Mouse (Mus musculus): Measurements from ENCODE around the gene Ccnjl. TPM values are rescaled to one million over a fixed set of nuclear protein-coding genes. Genes with fewer than 3 reads are reported as not detected.

Ccnjl gene
- polyA plus RNA-seq, 1 experiment from 2014 or later = 9.5 TPM

GRCm38 (mm10) chr11:43604891-43605290, 76.3 kb downstream of the Ccnjl start:
- Histone ChIP-seq H3K27me3 (replicated peaks; ENCODE audit: control insufficient read depth, insufficient read depth, low read length) (no peaks in the 10 kb centered on the region), H3K4me2 (ENCODE audit: low read length) (no peak overlapping the region), H3K9ac (replicated peaks; ENCODE audit: low read depth, low read length) (no peak overlapping the region), H3K4me1 (replicated peaks; ENCODE audit: control insufficient read depth, insufficient read depth, low read length) (no peaks in the 10 kb centered on the region), H3K9me3 (ENCODE audit: control insufficient read depth, low read length) (no peaks in the 10 kb centered on the region), H3K4me3 (replicated peaks; ENCODE audit: low read length) (no peak overlapping the region), H3K36me3 (ENCODE audit: control insufficient read depth, insufficient read depth) (no peaks in the 10 kb centered on the region), H3K27ac (ENCODE audit: low read length) (no peak overlapping the region)
- WGBS = 88% methylated on average over 6 of the region's 6 CpGs
- ATAC-seq = no peak

- Histone ChIP-seq H3K9ac (replicated peaks; ENCODE audit: low read depth, low read length) (no peak overlapping the region), H3K4me2 (ENCODE audit: low read length) (no peak overlapping the region), H3K4me3 (replicated peaks; ENCODE audit: low read length) (no peak overlapping the region), H3K27ac (ENCODE audit: low read length) (no peak overlapping the region), H3K4me1 (replicated peaks; ENCODE audit: control insufficient read depth, insufficient read depth, low read length) (no peaks in the 10 kb centered on the region), H3K9me3 (ENCODE audit: control insufficient read depth, low read length) (no peaks in the 10 kb centered on the region), H3K36me3 (ENCODE audit: control insufficient read depth, insufficient read depth) (no peaks in the 10 kb centered on the region), H3K27me3 (replicated peaks; ENCODE audit: control insufficient read depth, insufficient read depth, low read length) (no peaks in the 10 kb centered on the region)
- ATAC-seq = no peak
- 82% methylated on average over 6 of the region's 6 CpGs for WGBS
These were observed 77.3 kb downstream of the Ccnjl start for GRCm38 (mm10) chr11:43605859-43606258.

DNA sequence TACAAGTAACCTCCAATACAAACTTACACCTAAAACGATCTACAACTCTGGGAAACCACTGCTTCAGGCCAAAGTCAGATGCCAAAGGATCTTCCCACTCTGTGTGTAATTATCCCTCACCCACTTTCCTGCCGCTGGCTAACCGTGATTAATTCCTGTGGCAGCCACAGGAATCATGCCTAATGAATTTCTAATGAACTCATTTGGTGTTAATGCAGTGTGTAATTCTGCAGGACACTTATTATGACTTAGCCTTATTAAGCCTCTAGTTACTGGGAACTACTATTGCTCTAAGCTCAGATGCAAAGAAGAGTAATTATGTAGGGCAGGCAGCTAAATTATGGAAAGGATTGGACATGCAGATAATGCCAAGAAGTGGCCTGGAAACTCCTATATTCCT, 79.9 kb downstream of the Ccnjl start:
- Histone ChIP-seq H3K27ac (ENCODE audit: low read length) (no peak overlapping the region), H3K4me1 (replicated peaks; ENCODE audit: control insufficient read depth, insufficient read depth, low read length) (peaks cover 3% of the 10 kb centered on the region; the same call in 1 of the 2 replicates), H3K4me3 (replicated peaks; ENCODE audit: low read length) (no peak overlapping the region), H3K4me2 (ENCODE audit: low read length) (no peak overlapping the region), H3K27me3 (replicated peaks; ENCODE audit: control insufficient read depth, insufficient read depth, low read length) (no peaks in the 10 kb centered on the region), H3K9ac (replicated peaks; ENCODE audit: low read depth, low read length) (no peak overlapping the region), H3K9me3 (ENCODE audit: control insufficient read depth, low read length) (no peaks in the 10 kb centered on the region), H3K36me3 (ENCODE audit: control insufficient read depth, insufficient read depth) (no peaks in the 10 kb centered on the region)
- no peak for ATAC-seq
- 18% methylated on average over 3 of the region's 3 CpGs for WGBS

DNA sequence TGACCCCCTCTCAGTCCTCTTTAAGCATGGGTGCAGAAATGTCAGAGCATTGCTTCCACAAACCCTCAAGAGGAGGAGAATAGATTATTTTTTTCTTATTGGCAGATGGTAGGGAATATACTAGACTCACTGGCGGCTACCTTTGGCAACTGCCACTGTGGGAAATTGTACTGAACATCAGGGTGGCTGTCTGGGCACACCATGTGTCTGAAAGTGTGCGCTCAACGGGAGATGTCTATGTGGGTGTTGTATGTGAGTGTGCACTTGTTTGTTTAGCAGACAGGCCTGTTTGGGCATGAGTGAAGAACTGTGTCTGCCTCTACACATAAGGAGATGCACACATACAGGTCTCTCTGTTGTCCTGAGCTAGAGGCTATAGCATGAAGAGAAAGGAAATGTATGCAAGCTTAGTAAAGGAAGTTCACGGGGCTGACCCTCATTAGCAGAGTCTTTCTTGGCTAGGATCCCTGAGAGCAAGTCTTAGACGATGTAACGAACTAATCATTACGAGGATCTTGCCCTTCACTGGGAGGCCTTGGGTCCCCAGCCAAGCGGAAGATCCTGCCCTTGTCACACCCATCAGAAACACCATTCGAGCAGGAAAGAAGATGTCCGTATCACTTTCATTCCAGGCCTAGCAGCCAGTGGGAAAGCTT, 81.5 kb downstream of the Ccnjl start:
- Histone ChIP-seq H3K4me1 (replicated peaks; ENCODE audit: control insufficient read depth, insufficient read depth, low read length) (peaks cover 3% of the 10 kb centered on the region; the same call in 1 of the 2 replicates), H3K27ac (ENCODE audit: low read length) (no peak overlapping the region), H3K36me3 (ENCODE audit: control insufficient read depth, insufficient read depth) (no peaks in the 10 kb centered on the region), H3K27me3 (replicated peaks; ENCODE audit: control insufficient read depth, insufficient read depth, low read length) (no peaks in the 10 kb centered on the region), H3K4me2 (ENCODE audit: low read length) (no peak overlapping the region), H3K4me3 (replicated peaks; ENCODE audit: low read length) (no peak overlapping the region), H3K9ac (replicated peaks; ENCODE audit: low read depth, low read length) (no peak overlapping the region), H3K9me3 (ENCODE audit: control insufficient read depth, low read length) (no peaks in the 10 kb centered on the region)
- 33% methylated on average over 10 of the region's 10 CpGs for WGBS
- no peak for ATAC-seq

- no peak overlapping the region for H3K4me3 ChIP-seq (replicated peaks; ENCODE audit: low read length)
- H3K36me3 ChIP-seq (ENCODE audit: control insufficient read depth, insufficient read depth) = no peaks in the 10 kb centered on the region
- peaks cover 3% of the 10 kb centered on the region; the same call in 1 of the 2 replicates for H3K4me1 ChIP-seq (replicated peaks; ENCODE audit: control insufficient read depth, insufficient read depth, low read length)
- no peaks in the 10 kb centered on the region for H3K27me3 ChIP-seq (replicated peaks; ENCODE audit: control insufficient read depth, insufficient read depth, low read length)
- ATAC-seq = no peak
- WGBS = 74% methylated on average over 5 of the region's 5 CpGs
- H3K27ac ChIP-seq (ENCODE audit: low read length) = no peak overlapping the region
- H3K9ac ChIP-seq (replicated peaks; ENCODE audit: low read depth, low read length) = no peak overlapping the region
- no peak overlapping the region for H3K4me2 ChIP-seq (ENCODE audit: low read length)
- no peaks in the 10 kb centered on the region for H3K9me3 ChIP-seq (ENCODE audit: control insufficient read depth, low read length)
These were observed 82.1 kb downstream of the Ccnjl start for GRCm38 (mm10) chr11:43610662-43611033.

- H3K27me3 ChIP-seq (replicated peaks; ENCODE audit: control insufficient read depth, insufficient read depth, low read length) = no peaks in the 10 kb centered on the region
- peaks cover 4% of the 10 kb centered on the region for H3K4me1 ChIP-seq (replicated peaks; ENCODE audit: control insufficient read depth, insufficient read depth, low read length)
- no peaks in the 10 kb centered on the region for H3K9me3 ChIP-seq (ENCODE audit: control insufficient read depth, low read length)
- H3K36me3 ChIP-seq (ENCODE audit: control insufficient read depth, insufficient read depth) = no peaks in the 10 kb centered on the region
- no peak overlapping the region for H3K4me3 ChIP-seq (replicated peaks; ENCODE audit: low read length)
- H3K27ac ChIP-seq (ENCODE audit: low read length) = peak overlapping the region; percentile 20; the same call in 1 of the 2 replicates
- peak; percentile 91 for ATAC-seq
- WGBS = 18% methylated on average over 12 of the region's 12 CpGs
- peak overlapping the region; percentile 14; the same call in 1 of the 2 replicates for H3K9ac ChIP-seq (replicated peaks; ENCODE audit: low read depth, low read length)
- no peak overlapping the region for H3K4me2 ChIP-seq (ENCODE audit: low read length)
These were observed 84.4 kb downstream of the Ccnjl start for GRCm38 (mm10) chr11:43612834-43613488.

- Histone ChIP-seq H3K27me3 (replicated peaks; ENCODE audit: control insufficient read depth, insufficient read depth, low read length) (no peaks in the 10 kb centered on the region), H3K4me2 (ENCODE audit: low read length) (no peak overlapping the region), H3K4me1 (replicated peaks; ENCODE audit: control insufficient read depth, insufficient read depth, low read length) (peaks cover 8% of the 10 kb centered on the region), H3K9ac (replicated peaks; ENCODE audit: low read depth, low read length) (no peak overlapping the region), H3K27ac (ENCODE audit: low read length) (peak overlapping the region; percentile 18; the same call in 1 of the 2 replicates), H3K9me3 (ENCODE audit: control insufficient read depth, low read length) (no peaks in the 10 kb centered on the region), H3K4me3 (replicated peaks; ENCODE audit: low read length) (no peak overlapping the region), H3K36me3 (ENCODE audit: control insufficient read depth, insufficient read depth) (no peaks in the 10 kb centered on the region)
- 35% methylated on average over 5 of the region's 5 CpGs for WGBS
- ATAC-seq = peak; percentile 29
These were observed 89.3 kb downstream of the Ccnjl start for GRCm38 (mm10) chr11:43617924-43618323.

GRCm38 (mm10) chr11:43618403-43618802, 89.8 kb downstream of the Ccnjl start:
- WGBS = 56% methylated on average over 7 of the region's 7 CpGs
- peak; percentile 82 for ATAC-seq
- peak overlapping the region; percentile 18; the same call in 1 of the 2 replicates for H3K27ac ChIP-seq (ENCODE audit: low read length)

GRCm38 (mm10) chr11:43621769-43622168, 93.2 kb downstream of the Ccnjl start:
- 85% methylated on average over 5 of the region's 5 CpGs for WGBS
- H3K27me3 ChIP-seq (replicated peaks; ENCODE audit: control insufficient read depth, insufficient read depth, low read length) = no peaks in the 10 kb centered on the region
- ATAC-seq = no peak
- H3K4me1 ChIP-seq (replicated peaks; ENCODE audit: control insufficient read depth, insufficient read depth, low read length) = peaks cover 15% of the 10 kb centered on the region
- H3K27ac ChIP-seq (ENCODE audit: low read length) = no peak overlapping the region
- H3K9ac ChIP-seq (replicated peaks; ENCODE audit: low read depth, low read length) = no peak overlapping the region
- H3K9me3 ChIP-seq (ENCODE audit: control insufficient read depth, low read length) = no peaks in the 10 kb centered on the region
- H3K36me3 ChIP-seq (ENCODE audit: control insufficient read depth, insufficient read depth) = no peaks in the 10 kb centered on the region
- H3K4me3 ChIP-seq (replicated peaks; ENCODE audit: low read length) = no peak overlapping the region
- H3K4me2 ChIP-seq (ENCODE audit: low read length) = no peak overlapping the region

More at GRCm38 (mm10) chr11:43618403-43618802, 89.8 kb downstream of the Ccnjl start:
- Histone ChIP-seq H3K4me3 (replicated peaks; ENCODE audit: low read length) (no peak overlapping the region), H3K27me3 (replicated peaks; ENCODE audit: control insufficient read depth, insufficient read depth, low read length) (no peaks in the 10 kb centered on the region), H3K9ac (replicated peaks; ENCODE audit: low read depth, low read length) (no peak overlapping the region), H3K4me2 (ENCODE audit: low read length) (no peak overlapping the region), H3K36me3 (ENCODE audit: control insufficient read depth, insufficient read depth) (no peaks in the 10 kb centered on the region), H3K9me3 (ENCODE audit: control insufficient read depth, low read length) (no peaks in the 10 kb centered on the region), H3K4me1 (replicated peaks; ENCODE audit: control insufficient read depth, insufficient read depth, low read length) (peaks cover 7% of the 10 kb centered on the region; the same call in 1 of the 2 replicates)
